Mouse (Mus musculus) frontal cortex, adult (tissue): Measurements from ENCODE around the gene Hecw2.
A peak's percentile ranks its signal among the peaks of the same experiment; 100 is the strongest.

Experiments
- ATAC-seq: cut with Nextera tagmentation; 2 replicates; pipeline ENCODE4 v1.9.2; 2017; ENCODE audit warnings: mild to moderate bottlenecking, moderate library complexity, mixed read lengths; ENCODE audit not compliant: low TSS enrichment

Hecw2 gene

DNA sequence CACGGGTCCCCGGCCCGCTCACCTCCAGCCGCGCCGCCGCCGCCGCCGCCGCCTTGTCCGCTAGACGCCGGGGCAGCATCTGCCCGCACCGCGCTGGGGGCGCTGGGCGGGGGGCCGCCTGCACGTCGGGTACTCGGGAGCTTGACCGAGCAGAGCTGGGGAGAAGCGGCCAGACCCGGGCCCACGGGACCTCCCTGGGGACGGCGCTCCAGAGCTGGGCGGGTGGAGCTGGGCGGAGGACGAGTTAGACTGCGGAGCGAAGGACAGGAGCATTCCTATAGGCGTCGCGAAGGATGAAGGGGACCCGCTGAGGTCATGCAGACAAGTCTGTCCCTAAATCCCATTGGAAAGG, at the start of gene Hecw2:
Gene Hecw2 (minus strand): TSS at position 215 of the 352 bp plus-strand sequence.
- ATAC-seq = peak; percentile 62

DNA sequence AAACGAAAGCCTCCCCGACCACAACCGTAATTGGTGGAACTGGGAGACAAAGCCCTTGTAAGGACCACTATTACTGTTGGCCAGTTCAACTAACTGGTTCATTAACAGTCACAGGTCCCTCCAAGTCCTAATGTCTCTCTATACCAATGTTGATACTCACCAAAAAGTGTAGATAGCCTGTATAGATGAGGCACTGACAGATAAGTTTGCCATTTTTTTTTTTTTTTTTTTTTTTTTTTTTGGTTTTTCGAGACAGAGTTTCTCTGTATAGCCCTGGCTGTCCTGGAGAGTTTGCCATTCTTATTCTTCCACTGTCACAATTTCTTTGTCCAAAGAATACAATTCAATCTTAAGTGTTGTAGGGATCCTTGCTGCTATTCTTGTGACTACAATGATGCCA, 47.8 kb upstream of the Hecw2 start:
- no peak for ATAC-seq

DNA sequence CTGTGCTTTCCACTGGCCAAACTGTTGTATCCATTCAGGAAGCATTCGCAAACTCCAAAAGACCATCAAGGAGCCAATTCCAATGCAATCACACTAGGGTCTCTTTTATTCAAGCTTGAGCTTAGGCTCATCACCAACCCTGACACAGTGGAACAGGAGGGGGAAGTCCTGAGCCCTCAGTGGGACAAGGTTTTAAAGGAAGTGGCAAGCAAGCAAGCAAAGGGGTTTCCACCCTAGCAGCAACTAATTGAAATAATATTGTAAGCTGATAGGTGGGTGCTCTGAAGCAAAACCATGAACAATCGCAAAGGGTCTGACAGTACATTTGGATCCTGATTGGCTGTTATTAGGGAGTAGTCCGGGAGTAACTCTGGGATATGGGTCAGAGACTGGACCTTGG, 25.3 kb upstream of the Hecw2 start:
- ATAC-seq = no peak

DNA sequence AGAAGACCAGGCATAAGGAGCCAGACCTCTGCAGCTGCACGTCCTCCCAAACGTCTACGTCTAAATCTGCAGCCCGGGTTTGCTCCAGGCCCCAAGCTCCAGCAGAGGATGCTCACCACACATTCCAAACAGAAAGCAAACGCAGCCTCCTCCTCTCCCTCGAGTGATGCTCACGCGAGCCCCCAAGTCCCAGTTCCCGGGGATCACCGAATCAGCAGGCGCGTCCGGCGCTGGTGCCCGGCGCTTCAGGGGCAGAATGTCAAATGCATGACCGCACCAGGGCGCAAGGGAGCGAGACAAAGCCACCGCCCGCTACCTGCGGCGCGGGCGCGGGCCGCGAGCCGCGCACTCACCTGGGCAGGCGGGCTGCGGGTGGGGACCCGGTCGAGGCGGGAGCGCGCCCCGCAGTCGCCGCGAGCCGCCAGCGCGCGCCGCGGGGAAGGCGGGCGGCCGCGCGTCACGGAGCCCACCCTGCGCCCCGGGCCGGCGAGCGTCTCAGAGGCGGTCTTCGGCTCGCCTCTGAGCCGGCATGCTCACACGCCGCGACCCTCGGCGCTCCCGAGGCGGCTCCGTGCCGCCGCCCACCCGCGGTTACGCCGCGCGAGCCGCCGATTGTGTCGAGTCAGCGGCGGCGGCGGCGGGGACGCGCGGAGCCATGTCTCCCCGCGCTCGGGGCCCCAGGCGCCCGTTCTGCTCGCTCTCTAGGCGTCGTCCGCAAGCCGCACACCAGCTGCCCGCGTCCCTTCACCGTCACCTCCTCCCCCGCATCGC, 600 bp downstream of the Hecw2 start:
- peak; percentile 83 for ATAC-seq

DNA sequence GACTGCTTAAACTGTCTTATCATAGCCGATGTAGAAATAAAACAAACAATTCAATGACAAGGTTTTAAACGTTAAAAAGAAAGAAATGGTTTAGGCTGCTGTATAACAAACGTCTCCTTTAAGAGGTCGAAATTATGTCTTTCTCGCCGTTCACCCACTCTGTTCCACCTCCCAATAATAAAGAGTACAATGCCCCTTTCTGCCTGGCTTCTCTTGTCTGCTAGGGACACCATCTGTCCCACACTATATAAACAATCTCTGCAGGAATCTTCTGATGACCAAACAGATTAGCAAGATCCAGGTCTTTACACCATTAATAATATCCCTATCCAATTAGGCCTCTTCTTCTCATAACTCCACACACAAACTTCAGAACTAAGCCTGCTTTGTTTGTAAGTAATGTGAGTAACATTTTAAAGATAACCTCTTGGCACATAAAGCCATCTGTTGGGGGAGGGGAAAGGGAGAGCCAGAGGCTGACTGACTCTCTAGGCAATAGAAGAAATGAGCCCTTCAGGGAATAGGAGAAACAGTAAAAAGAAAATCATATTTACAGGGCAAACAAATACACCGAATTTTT, 1.7 kb downstream of the Hecw2 start:
- ATAC-seq = no peak

DNA sequence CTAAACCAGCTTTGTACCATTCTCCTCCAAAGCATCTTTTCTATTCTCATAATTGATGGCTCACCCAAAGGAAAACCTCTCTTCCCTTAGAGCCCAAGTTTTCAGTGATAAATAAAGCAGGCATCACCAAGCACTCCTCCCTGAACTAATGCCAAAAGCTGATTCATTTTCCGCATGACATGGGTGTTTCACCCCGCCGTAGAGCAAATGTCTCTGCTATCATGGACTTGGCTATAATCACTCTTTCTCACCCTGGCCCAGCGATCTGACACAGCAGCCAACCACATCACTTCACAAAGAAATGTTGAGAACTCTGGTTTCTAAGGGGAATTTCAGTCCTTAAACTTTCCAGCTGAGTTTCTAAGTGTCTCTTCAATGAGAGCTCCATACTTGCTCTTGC, 7.4 kb downstream of the Hecw2 start:
- ATAC-seq = peak; percentile 15; the same call in 1 of the 2 replicates

DNA sequence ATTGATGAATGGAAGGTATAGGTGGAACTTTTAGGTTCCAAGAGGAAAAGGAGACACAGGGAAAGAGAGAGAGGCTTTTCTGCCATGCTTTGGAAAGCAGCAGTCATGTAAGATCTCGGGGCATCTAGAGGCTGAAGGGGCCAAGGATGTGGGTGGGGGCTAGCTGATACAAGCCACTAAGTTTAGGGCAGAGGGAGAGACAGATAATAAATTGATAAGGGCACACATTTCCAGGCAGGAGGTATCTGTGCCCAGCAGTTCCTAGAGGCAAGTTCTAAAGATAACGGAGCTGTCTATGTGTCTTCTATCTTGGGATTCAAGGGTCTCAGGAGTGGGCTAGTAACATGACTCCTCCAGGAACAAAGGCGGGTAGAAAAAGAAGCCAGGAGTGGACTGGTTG, 8.6 kb downstream of the Hecw2 start:
- ATAC-seq = no peak

DNA sequence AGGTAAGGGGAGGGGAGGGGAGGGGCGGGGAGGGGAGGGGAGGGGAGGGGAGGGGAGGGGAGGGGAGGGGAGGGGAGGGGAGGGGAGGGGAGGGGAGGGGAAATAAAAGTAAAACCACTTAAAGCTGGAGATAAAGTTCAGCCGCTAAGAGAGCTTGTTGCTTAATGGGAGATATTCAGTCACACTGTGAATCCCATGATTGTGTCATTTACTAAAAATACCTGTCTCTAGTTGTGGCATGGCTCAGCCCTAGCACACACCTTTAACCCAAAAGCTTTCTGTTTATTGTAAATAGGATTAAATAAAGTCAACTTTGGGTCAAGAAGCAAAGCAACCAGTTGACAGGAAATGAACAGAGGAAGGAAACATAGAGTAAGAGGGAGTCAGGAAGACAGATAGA, 14.3 kb downstream of the Hecw2 start:
- ATAC-seq = no peak

DNA sequence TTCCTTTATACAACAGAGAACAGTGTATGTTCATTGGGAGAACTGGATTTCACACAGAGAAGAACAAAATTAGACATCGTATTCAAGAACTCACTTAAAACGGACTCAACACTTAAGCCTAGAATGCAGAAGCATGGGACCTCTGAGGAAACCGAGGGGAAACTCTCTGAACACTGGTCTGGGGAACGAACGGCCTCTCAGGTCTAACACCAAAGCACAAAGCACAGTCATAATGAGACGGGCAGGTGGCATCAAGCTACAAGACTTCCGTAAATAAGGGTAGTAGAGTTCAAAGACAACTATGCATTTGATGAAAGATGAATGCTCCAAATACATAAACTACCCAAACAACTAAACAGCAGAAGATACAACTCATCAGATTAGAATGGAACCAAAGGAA, 15.8 kb downstream of the Hecw2 start:
- ATAC-seq = 0 out of 2 replicates have a peak, but pooled peaks have one; percentile 17

DNA sequence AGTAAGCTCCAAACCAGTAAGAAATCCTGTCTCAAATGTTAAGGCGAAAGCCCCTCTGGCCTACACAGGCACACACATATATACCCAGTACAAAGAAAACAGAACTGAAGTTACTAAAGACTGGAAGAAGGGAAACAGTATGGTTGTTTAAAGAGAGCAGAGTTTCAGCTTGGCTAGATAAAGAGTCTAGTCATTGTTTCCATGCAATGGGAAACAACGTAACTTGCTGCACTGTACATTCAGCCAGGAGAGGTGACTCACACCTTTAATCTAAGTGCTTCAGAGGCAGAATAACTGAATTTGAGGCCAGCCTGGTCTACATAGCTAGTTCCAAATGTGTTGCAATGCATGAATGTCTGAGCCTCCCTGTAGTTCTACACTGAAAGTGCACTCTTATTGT, 18.4 kb downstream of the Hecw2 start:
- no peak for ATAC-seq

DNA sequence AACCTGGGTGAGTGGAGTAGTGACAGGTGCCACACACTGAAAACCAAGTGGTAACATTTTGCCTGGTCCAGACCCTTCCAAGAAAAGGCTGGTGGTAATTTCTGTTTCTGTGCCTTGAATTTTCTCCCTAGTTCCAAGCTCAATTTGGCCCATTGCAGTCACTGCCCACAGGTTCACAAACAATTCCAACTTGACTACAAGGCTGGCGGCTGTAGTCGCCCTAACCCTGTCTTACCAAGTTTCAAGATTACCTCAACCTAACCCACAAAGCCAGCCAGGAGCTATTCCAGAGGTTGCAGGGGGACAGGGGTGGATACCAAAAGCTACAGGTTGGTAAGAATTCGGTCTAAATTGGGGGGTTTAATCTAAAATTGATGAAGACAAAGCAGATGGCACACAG, 27.0 kb downstream of the Hecw2 start:
- ATAC-seq = peak; percentile 64

DNA sequence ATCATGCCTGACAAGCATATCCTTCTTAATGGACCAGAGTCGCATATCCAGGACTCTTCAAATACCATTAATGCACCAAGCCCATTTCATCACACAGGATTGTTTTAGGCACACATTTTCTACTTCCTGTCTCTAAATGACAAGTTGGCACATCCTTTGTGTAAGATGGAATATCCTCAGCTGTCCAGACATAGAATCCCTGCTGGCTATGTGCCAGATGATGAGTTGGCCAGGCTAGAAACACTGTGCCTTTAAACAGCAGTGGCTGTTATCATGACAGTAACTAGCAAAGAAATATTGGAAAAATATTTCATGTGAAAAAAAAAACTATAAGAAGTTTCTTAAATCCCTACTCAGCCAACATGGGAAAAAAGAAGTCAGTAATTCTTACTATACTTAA, 35.4 kb downstream of the Hecw2 start:
- ATAC-seq = 0 out of 2 replicates have a peak, but pooled peaks have one; percentile 10

DNA sequence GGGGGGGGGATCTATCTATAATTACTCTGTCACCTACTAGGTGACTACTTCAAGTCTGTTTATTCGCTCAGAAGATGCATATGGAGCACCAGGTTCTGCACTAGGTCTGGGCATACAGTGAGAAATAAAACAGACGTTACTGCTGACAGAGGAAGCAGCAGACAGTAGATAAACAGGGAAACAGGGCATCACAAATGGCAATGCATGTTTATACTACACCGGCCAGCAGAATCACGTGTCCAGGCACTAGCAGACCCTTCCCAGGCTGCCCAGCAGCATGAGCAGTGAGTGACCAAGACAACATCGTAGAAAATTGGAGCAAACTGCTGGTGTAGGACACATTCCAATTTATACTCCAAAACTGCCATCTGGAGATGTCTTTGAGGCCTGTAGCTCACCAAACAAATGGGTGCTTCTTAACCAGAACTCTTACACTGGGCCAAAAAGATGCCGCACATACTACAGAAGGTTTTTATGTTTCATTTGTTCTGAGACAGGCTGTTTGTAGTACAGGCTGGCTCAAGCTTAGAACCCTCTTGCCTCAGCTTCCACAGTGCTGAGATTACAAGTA, 41.7 kb downstream of the Hecw2 start:
- ATAC-seq = peak; percentile 59

DNA sequence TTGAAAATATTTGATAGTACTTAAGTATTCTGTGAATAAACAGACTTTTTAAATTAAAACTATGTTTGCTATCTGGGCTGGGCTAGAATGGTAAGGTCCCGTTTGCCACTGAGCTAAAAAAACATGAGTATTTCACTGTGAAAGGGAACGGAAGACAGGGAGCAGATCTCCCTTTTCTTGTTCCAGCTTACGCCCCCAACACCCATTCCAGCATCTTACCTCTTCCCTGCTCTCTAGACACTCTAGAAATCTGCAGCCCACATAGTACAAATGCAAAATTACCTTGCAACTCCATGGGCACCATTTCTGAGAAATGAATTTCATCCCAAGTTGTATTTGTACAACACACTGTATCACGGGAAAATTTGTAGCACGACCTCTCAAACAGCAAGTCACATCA, 49.9 kb downstream of the Hecw2 start:
- ATAC-seq = peak; percentile 91

DNA sequence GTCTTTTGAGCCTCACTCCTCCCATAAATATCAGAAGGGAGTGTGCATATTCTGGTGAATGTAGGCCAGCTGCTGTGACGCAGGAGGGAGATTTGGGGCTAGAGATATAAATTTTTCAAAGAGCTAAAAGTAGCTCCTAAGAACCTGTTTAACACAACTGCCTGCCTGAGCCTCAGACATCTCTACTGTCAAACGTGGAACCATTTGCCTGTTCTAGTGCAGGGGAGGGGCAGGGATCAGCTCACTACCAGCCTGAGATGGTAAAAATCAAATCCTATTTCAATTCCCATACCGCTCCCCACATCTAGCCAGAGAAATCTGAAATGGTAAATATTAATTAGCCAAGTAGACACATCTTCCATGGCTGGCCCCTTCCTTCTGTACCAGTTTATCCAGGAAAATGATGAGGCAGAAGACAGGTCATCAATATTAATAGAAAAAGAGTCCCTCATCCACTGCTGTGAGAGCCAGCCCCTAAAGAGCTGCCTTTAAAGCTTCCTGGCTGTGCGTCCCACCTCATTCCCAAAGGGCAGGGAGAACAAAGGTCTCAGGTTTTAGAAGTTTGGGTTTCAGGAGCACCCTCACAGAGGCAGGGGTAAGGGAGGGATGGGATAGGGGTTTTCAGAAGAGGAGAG, 61.0 kb downstream of the Hecw2 start:
- ATAC-seq = peak; percentile 82

DNA sequence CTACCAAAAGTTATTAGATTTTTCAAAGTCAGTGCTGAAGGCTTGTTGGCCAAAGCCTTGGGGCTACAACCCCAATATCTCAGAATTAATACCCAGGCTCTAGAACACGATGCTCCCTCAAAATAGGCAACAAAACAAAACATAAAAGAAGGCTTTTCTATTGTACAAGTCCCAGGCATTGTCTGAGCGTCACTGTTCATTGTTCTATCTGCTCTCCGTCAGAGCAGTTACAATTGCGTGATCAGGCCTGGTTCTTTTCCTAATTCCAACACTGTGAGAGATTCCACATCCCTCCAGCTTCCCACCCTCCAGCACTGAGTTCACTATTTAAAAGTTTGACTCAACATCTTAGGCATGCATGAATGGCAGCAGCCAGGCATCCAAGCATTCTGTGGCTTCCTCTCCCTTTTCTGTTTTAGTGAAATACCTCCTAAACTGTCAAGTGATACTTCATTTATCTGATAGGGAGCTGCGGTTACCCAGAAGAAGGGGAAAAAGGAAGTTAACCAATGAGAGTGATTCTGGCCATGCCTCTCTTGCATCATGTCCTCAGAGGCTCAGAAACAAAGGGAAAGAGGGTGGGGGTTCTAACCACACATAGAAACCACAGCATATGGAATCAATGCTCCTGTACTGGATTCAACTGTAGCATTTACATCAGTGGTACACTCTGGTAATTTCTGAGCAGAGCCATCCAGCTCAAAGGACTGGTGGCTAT, 66.1 kb downstream of the Hecw2 start:
- ATAC-seq = peak; percentile 31; the same call in 1 of the 2 replicates

DNA sequence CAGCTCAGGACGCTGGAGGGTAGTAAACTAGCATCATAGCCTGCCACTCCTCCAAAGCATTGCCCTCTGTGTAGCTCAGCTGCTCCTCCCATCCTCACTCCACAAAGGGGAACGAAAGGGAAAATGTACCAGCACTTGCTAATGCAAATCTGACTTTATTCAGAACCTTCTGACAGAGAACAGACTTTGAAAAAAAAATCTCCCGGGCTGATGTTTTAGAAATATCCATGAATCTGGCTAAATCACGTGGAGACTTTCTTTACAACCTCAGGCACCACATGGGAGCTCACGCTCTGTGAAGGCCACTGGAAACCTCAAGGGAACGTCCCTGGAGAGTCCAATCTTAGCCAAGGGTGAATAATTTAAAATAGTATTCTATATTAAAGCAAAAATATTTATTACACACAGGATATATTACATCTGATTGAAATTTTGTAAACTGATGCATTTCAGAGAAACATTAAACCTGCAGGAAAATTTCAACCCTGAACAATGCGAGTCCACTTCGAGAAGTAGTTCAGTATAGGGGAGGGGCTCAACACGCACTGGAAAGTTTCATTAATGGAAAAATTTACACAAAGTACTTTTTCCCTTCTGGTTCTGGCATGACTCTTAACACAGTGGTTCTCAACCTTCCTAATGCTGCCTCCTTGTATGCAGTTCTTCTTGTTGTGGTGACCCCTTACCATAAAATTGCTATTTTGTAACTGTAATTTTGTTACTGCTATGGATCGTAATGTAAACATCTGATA, 67.8 kb downstream of the Hecw2 start:
- no peak for ATAC-seq

DNA sequence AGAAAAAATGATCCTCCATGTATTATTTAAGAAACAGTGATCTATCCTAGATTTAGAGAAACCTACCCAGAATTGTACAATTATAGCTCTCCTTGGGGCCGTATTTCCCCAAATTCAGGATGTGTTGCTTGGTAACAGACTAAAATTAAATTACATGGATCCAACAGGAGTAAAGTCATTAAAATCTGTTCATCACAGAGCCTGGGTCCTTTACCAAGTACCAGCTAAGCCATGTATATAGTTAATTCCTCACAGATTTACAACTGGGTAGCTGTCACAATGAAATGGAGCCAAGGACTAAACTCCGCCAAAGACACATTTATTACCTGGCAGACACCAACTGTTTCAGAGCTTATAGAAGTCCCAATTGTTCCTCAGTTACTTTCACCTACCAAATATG, 72.4 kb downstream of the Hecw2 start:
- peak; percentile 7; the same call in 1 of the 2 replicates for ATAC-seq

DNA sequence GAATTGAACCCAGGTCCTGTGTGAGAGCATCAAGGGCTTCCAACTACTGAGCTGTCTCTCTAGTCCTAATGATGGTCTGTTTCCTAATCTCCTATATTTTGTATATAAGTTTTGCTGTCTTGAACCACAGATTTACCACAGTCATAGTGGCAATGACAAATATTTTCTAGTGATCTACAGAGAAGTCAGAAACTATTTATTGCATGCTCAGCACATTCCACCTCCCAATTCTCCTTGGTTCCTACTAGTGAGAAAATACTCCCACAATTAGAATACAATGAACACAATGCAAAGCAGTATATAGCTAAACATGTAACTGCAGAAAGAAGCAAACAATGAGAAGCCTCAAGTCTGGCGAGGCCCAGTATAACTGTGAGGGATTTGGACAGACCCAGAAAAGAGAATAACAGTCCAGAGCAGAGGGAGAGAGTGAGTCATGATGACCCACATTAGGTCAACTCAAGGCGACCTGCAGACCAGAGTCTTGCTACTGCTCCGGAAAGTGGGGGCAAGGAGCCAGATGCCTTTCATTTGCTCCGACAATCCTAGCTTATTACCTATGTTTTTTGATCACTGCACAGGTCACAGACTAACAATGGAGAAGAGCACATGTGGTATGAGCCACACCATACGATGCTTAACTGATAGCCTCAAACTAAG, 73.8 kb downstream of the Hecw2 start:
- no peak for ATAC-seq

DNA sequence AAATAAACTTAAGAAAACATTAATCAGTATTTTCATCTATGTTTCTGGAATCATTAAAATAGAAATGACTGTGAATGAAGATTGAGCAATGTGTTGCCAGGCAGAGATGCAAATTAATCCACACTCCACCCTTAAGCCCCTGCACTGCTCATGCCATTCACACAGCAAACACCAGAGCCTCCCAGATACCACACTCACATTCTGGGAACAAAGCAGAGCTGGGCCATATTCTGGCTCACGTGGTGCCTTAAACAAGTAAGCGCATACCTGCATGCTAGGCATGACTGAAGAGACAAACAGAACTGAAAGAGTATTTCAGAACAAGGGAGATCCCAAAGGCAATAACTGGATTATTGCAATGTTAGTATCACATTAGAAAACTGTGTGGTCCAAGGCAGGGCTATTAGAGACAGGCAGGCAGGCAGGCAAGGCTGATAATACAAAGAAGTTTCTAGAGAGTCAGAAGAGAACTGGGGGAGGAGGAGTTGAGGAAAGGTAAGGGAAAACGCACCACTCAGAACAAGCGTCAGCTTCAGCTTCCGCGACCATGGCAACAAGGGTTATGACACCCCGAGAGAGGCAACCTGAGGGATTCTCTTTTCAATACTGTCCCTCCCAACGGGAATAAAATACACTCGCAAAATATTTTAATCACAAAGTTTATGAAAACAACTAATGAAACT, 75.2 kb downstream of the Hecw2 start:
- ATAC-seq = no peak
